Mouse (Mus musculus) olfactory bulb, adult 2 months (tissue): Measurements from ENCODE around the gene Gm28372.

Experiments used
- CTCF ChIP-seq: fragments of 200-500 bp; IDR thresholded peaks from 2 replicates; pipeline ENCODE4 v1.5.1; 2012; ENCODE audit warnings: low read depth, mild to moderate bottlenecking, low read length, moderate library complexity; ENCODE audit not compliant: insufficient read depth
- POLR2A ChIP-seq: fragments of 200-500 bp; IDR thresholded peaks from 2 replicates; pipeline ENCODE4 v1.6.1; 2012; ENCODE audit warnings: mild to moderate bottlenecking, low read depth, low read length, moderate library complexity; ENCODE audit not compliant: insufficient read depth

- TF ChIP-seq CTCF: no peak
- no peak for TF ChIP-seq POLR2A
These were observed 21.8 kb upstream of the Gm28372 start for GRCm38 (mm10) chr2:130383205-130383604.
